Mouse (Mus musculus) stomach, postnatal 0 days (tissue): ENCODE measurements around the gene AI481877. TPM values are rescaled to one million over a fixed set of nuclear protein-coding genes. Genes with fewer than 3 reads are reported as not detected.

Experiments used
- ATAC-seq: fragments of 200-750 bp; cut with Nextera tagmentation; 2 replicates; pipeline ENCODE4 v1.8.0; 2017; ENCODE audit not compliant: low FRiP score, low TSS enrichment
- DNase-seq: peaks from one replicate; pipeline ENCODE4 v3.0.0-alpha.2; 2016; ENCODE audit warnings: low spot score
- H3K27ac ChIP-seq: fragments of 300-500 bp; sonication (generic); replicated peaks from 2 replicates; pipeline ENCODE4 v1.5.1; 2014; ENCODE audit warnings: mild to moderate bottlenecking, control low read depth
- H3K27me3 ChIP-seq: fragments of 300-500 bp; sonication (generic); 2 replicates; pipeline ENCODE4 v1.6.1; 2014; ENCODE audit warnings: low read length; ENCODE audit not compliant: control insufficient read depth, insufficient read depth
- H3K36me3 ChIP-seq: fragments of 300-500 bp; sonication (generic); 2 replicates; pipeline ENCODE4 v1.6.1; 2014; ENCODE audit warnings: low read length, mixed read lengths; ENCODE audit not compliant: control insufficient read depth, insufficient read depth
- H3K4me1 ChIP-seq: fragments of 300-500 bp; sonication (generic); replicated peaks from 2 replicates; pipeline ENCODE4 v1.6.1; 2014; ENCODE audit warnings: antibody characterized with exemption; ENCODE audit not compliant: control insufficient read depth, insufficient read depth
- H3K4me2 ChIP-seq: fragments of 300-500 bp; sonication (generic); replicated peaks from 2 replicates; pipeline ENCODE4 v1.6.1; 2014; ENCODE audit warnings: low read depth, mild to moderate bottlenecking, control low read depth, moderate library complexity
- H3K4me3 ChIP-seq: fragments of 300-500 bp; sonication (generic); 2 replicates; pipeline ENCODE4 v1.5.1; 2014; ENCODE audit warnings: low read depth, low read length, control low read depth
- H3K9ac ChIP-seq: fragments of 300-500 bp; sonication (generic); 2 replicates; pipeline ENCODE4 v1.6.1; 2014; ENCODE audit warnings: mild to moderate bottlenecking, low read length, control low read depth, mixed read lengths
- H3K9me3 ChIP-seq: fragments of 300-500 bp; sonication (generic); 2 replicates; pipeline ENCODE4 v1.6.1; 2016; ENCODE audit warnings: low read length; ENCODE audit not compliant: control insufficient read depth
- CTCF ChIP-seq: IDR thresholded peaks from 2 replicates; pipeline ENCODE4 v1.5.1; 2016; ENCODE audit warnings: antibody characterized with exemption, low read depth, mild to moderate bottlenecking, moderate library complexity
- EP300 ChIP-seq: optimal IDR thresholded peaks from 2 replicates; pipeline ENCODE3; 2016; ENCODE audit warnings: antibody characterized with exemption
- WGBS: fragments of 180-500 bp; shearing (Covaris S2); extraction: QIAGEN DNeasy Blood & Tissue Kit; methylation state at CpG from one replicate; pipeline ENCODE4 v1.1.7; 2014; 5-methylcytosine and 5-hydroxymethylcytosine counted together
- polyA plus RNA-seq: library from polyadenylated mRNA; unstranded; fragments of >200 nt; fragmentation: Nextera tagmentation; extraction: Ambion mirVana; gene quantifications from 2 replicates; pipeline ENCODE4 v1.2.1, GENCODE M21; 2015

AI481877 gene
- polyA plus RNA-seq, 1 experiment from 2014 or later = 1.2 TPM

GRCm38 (mm10) chr4:59011446-59011845, 127.3 kb downstream of the AI481877 start:
- no peak overlapping the region for H3K4me3 ChIP-seq
- H3K27ac ChIP-seq = no peak overlapping the region
- DNase-seq (no peak), ATAC-seq (no peak)
- no peaks in the 10 kb centered on the region for H3K27me3 ChIP-seq
- no peaks in the 10 kb centered on the region for H3K4me1 ChIP-seq
- WGBS = 77% methylated on average over 3 of the region's 3 CpGs
- no peak for TF ChIP-seq EP300
- TF ChIP-seq CTCF = no peak
- no peak overlapping the region for H3K9ac ChIP-seq
- no peaks in the 10 kb centered on the region for H3K36me3 ChIP-seq
- H3K9me3 ChIP-seq = no peaks in the 10 kb centered on the region
- no peak overlapping the region for H3K4me2 ChIP-seq

GRCm38 (mm10) chr4:59009696-59010095, 129.1 kb downstream of the AI481877 start:
- Histone ChIP-seq H3K27ac (no peak overlapping the region), H3K27me3 (no peaks in the 10 kb centered on the region), H3K4me2 (no peak overlapping the region), H3K4me3 (no peak overlapping the region), H3K9ac (no peak overlapping the region), H3K36me3 (no peaks in the 10 kb centered on the region), H3K9me3 (no peaks in the 10 kb centered on the region), H3K4me1 (no peaks in the 10 kb centered on the region)
- TF ChIP-seq CTCF (no peak), EP300 (no peak)
- no peak for DNase-seq
- ATAC-seq = no peak
- WGBS = 76% methylated on average over 4 of the region's 4 CpGs

- Histone ChIP-seq H3K4me3 (no peak overlapping the region), H3K36me3 (no peaks in the 10 kb centered on the region), H3K27ac (no peak overlapping the region), H3K27me3 (no peaks in the 10 kb centered on the region), H3K9ac (no peak overlapping the region), H3K4me2 (no peak overlapping the region), H3K4me1 (peaks cover under 1% of the 10 kb centered on the region; the same call in 1 of the 2 replicates), H3K9me3 (no peaks in the 10 kb centered on the region)
- TF ChIP-seq EP300 (no peak), CTCF (no peak)
- no peak for DNase-seq
- ATAC-seq = no peak
- WGBS = 90% methylated on average over 7 of the region's 7 CpGs
Observed at GRCm38 (mm10) chr4:59009186-59009585, 129.6 kb downstream of the AI481877 start.

GRCm38 (mm10) chr4:59007974-59008373, 130.8 kb downstream of the AI481877 start:
- TF ChIP-seq CTCF (no peak), EP300 (no peak)

DNA sequence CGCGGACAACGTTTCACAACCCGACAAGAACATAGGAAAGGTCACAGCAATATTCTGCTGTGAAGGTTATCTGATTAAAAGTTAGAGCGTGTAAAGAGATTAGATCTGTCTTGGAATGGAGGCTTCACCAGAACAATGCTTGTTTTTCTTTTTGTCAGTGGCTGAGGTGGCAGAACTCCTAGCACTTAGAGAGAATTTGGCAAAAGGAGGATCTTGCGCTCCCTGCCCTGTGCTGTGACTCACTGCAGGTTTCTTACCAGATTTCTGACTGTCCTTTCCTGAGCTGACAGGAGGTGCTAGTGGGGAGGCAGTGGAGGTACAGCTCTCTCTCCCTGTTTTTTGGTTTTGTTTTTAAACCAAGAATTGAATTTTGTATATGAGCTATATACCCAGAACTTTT, 131.8 kb downstream of the AI481877 start:
- Histone ChIP-seq H3K27me3 (no peaks in the 10 kb centered on the region), H3K27ac (no peak overlapping the region), H3K9me3 (no peaks in the 10 kb centered on the region), H3K36me3 (no peaks in the 10 kb centered on the region), H3K9ac (no peak overlapping the region), H3K4me1 (peaks cover 2% of the 10 kb centered on the region; the same call in 1 of the 2 replicates), H3K4me2 (no peak overlapping the region), H3K4me3 (no peak overlapping the region)
- TF ChIP-seq CTCF = no peak
- TF ChIP-seq EP300 = no peak
- ATAC-seq = no peak
- 68% methylated on average over 6 of the region's 6 CpGs for WGBS
- no peak for DNase-seq

More at GRCm38 (mm10) chr4:59007974-59008373, 130.8 kb downstream of the AI481877 start:
- no peak overlapping the region for H3K27ac ChIP-seq
- no peaks in the 10 kb centered on the region for H3K36me3 ChIP-seq
- no peak overlapping the region for H3K4me3 ChIP-seq
- WGBS = 60% methylated on average over 5 of the region's 5 CpGs
- no peak overlapping the region for H3K4me2 ChIP-seq
- DNase-seq (no peak), ATAC-seq (no peak)
- H3K27me3 ChIP-seq = no peaks in the 10 kb centered on the region
- no peak overlapping the region for H3K9ac ChIP-seq
- peaks cover 2% of the 10 kb centered on the region; the same call in 1 of the 2 replicates for H3K4me1 ChIP-seq
- no peaks in the 10 kb centered on the region for H3K9me3 ChIP-seq

DNA sequence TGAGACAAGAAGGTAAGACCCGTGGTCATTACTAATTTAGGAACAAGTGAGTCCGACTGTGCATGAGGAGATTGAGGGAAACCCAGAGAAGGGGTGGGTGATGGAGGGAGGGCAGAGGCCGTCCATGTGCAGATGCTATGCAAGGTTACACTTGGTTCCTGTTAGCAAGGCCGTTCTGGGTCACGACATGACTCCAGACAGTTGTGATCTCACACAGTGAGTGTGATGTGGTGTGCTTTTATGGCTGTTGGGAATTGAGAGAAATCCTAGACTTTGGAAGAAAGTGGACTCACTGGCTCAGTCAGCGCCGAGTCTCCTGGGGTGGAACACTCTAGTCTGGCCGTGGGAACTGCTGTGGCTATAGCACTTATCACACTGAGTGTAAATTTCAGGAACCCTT, 132.6 kb downstream of the AI481877 start:
- H3K4me3 ChIP-seq = no peak overlapping the region
- no peak for TF ChIP-seq EP300
- TF ChIP-seq CTCF = no peak
- H3K27me3 ChIP-seq = no peaks in the 10 kb centered on the region
- H3K9ac ChIP-seq = no peak overlapping the region
- no peaks in the 10 kb centered on the region for H3K9me3 ChIP-seq
- 75% methylated on average over 8 of the region's 8 CpGs for WGBS
- H3K4me1 ChIP-seq = peaks cover 2% of the 10 kb centered on the region; the same call in 1 of the 2 replicates
- no peaks in the 10 kb centered on the region for H3K36me3 ChIP-seq
- no peak overlapping the region for H3K27ac ChIP-seq
- ATAC-seq = no peak
- no peak for DNase-seq
- H3K4me2 ChIP-seq = no peak overlapping the region
